Mouse (Mus musculus): ENCODE data around the gene Pdcd6.

DNA sequence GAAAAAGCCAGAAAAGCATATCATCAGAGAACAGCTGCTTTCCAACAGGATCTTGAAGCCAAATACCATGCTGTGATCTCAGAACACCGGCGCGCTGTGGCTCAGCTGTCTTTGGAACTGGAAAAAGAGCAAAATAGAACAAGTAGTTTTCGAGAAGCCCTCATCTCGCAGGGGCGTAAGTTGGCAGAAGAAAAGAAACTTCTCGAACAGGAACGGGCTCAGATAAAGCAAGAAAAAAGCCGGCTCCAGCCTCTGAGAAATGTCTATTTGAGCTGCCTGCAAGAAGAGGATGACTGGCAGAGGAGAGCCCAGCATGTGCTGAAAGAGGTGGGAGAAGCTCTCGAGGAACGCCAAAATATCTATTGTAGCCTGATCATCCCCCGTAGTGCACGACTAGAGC, 39.1 kb upstream of the Pdcd6 start:
- TF ChIP-seq POLR2A (IDR thresholded peaks at IDR 0.05; ENCODE audit: borderline replicate concordance, control insufficient read depth, low read depth, low read length) (no peak), CTCF (IDR thresholded peaks at IDR 0.05; ENCODE audit: control insufficient read depth, insufficient read depth, low read length) (no peak)
